Comparison of ENCODE assay signal across 12 mouse cellular contexts in the genomic region with DNA sequence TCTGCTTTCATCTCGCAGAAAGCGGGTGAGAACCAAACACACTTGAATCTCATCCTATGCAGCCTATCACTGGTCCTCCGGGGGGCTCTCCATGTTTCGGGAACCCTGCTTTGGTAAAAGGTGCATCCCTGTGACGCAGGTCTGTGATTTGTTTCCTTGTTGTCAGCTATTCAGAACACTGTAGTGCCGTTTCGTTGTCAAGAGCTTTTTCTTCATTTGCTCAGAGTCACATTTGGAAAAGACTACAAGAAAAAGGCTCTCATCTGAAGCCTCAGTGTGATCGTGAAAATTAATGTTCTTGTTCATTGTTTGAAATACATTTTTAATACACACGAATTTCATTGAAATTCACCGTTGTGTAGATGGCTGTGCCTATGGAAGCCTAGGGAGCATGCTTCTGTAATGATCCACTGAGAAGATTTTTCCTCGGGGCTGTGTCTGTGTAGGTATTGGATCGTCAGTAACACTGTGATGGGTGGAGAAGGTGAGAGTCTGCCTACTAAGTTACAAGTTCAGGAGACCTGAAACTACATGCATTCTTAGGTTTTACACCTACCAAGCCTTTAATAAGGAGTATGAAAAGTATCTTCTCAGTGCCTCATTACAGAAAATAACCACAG.
A peak's percentile ranks its signal among the peaks of the same experiment; 100 is the strongest.
DNase-seq lines count a peak whose midpoint lies in the region; ATAC-seq lines count a peak whose summit lies in the region.
"Had no signal": no experiment of that assay in that cellular context is flagged by ENCODE, and none has a peak within 500 bp of the region (broad histone marks: within the 10 kb centered on the region; RNA-seq: fewer than 3 reads in every experiment).

No protein-coding gene starts in this region.

- H3K9ac ChIP-seq in forebrain, embryonic 16.5 days (replicated peaks; ENCODE audit: low read depth, low read length): peak overlapping the region; percentile 52
- H3K9ac ChIP-seq in midbrain, embryonic 12.5 days (replicated peaks): peak overlapping the region; percentile 43
- H3K9ac ChIP-seq: liver, postnatal 0 days had no signal

- H3K4me2 ChIP-seq in forebrain, embryonic 16.5 days (ENCODE audit: low read length): peak overlapping the region; percentile 53
- H3K4me2 ChIP-seq in midbrain, embryonic 12.5 days (replicated peaks): peak overlapping the region; percentile 54

- no peaks in the 10 kb centered on the region for H3K36me3 ChIP-seq in forebrain, embryonic 16.5 days (ENCODE audit: control insufficient read depth, insufficient read depth)
- no peaks in the 10 kb centered on the region for H3K36me3 ChIP-seq in midbrain, embryonic 12.5 days
- H3K36me3 ChIP-seq in limb, embryonic 10.5 days: no peaks in the 10 kb centered on the region

- peak overlapping the region; percentile 42 for H3K4me3 ChIP-seq in forebrain, embryonic 16.5 days (replicated peaks; ENCODE audit: low read length)
- H3K4me3 ChIP-seq in midbrain, embryonic 12.5 days: peak overlapping the region; percentile 33
- H3K4me3 ChIP-seq in limb, embryonic 10.5 days: no peak overlapping the region
- H3K4me3 ChIP-seq: heart, adult 2 months had no signal

- peaks cover 9% of the 10 kb centered on the region for H3K4me1 ChIP-seq in forebrain, embryonic 16.5 days (replicated peaks; ENCODE audit: control insufficient read depth, insufficient read depth, low read length)
- H3K4me1 ChIP-seq in midbrain, embryonic 12.5 days: peaks cover 15% of the 10 kb centered on the region
- no peaks in the 10 kb centered on the region for H3K4me1 ChIP-seq in limb, embryonic 10.5 days

- DNase-seq in right cerebral cortex, postnatal 25 days: peak; percentile 6
- no peak for DNase-seq in right cerebral cortex, postnatal 14 days
- peak; percentile 67 for DNase-seq in retina, postnatal 1 day
- no peak for DNase-seq in adrenal gland, postnatal 4 days (ENCODE audit: low spot score in 2 of 2)
- DNase-seq in limb, embryonic 10.5 days (ENCODE audit: low spot score): no peak
- DNase-seq in spleen, postnatal 10 days (ENCODE audit: low spot score in 2 of 2): no peak
- DNase-seq: heart, adult 2 months; kidney, postnatal 25 days; liver, postnatal 0 days had no signal

- H3K27me3 ChIP-seq in forebrain, embryonic 16.5 days (replicated peaks; ENCODE audit: control insufficient read depth, insufficient read depth, low read length): no peaks in the 10 kb centered on the region
- peaks cover 11% of the 10 kb centered on the region for H3K27me3 ChIP-seq in midbrain, embryonic 12.5 days
- H3K27me3 ChIP-seq in limb, embryonic 10.5 days (ENCODE audit: low read depth, poor library complexity, severe bottlenecking): no peaks in the 10 kb centered on the region

- 27% methylated on average over 12 of the region's 12 CpGs for WGBS in forebrain, embryonic 16.5 days
- 39% methylated on average over 12 of the region's 12 CpGs for WGBS in midbrain, embryonic 12.5 days
- 87% methylated on average over 12 of the region's 12 CpGs for WGBS in limb, embryonic 10.5 days

- no peak overlapping the region for H3K27ac ChIP-seq in forebrain, embryonic 16.5 days (ENCODE audit: low read length)
- peak overlapping the region; percentile 31; the same call in 1 of the 2 replicates for H3K27ac ChIP-seq in midbrain, embryonic 12.5 days (replicated peaks)
- no peak overlapping the region for H3K27ac ChIP-seq in limb, embryonic 10.5 days
- H3K27ac ChIP-seq: heart, adult 2 months; stomach, postnatal 0 days had no signal

- H3K9me3 ChIP-seq in forebrain, embryonic 16.5 days (ENCODE audit: control insufficient read depth, low read length): no peaks in the 10 kb centered on the region
- H3K9me3 ChIP-seq in midbrain, embryonic 12.5 days: no peaks in the 10 kb centered on the region
- no peaks in the 10 kb centered on the region for H3K9me3 ChIP-seq in limb, embryonic 10.5 days (replicated peaks)

- ATAC-seq in forebrain, embryonic 16.5 days: peak; percentile 76
- peak; percentile 41; the same call in 1 of the 2 replicates for ATAC-seq in midbrain, embryonic 12.5 days (ENCODE audit: low FRiP score, low read depth)
- ATAC-seq: liver, postnatal 0 days had no signal

Comparison
In these comparisons a context has a peak if more than half of its experiments do, and no peak if none do; other contexts are left out.
1. DNase-seq: peak in right cerebral cortex, postnatal 25 days (single experiment) and retina, postnatal 1 day (single experiment); none in right cerebral cortex, postnatal 14 days (single experiment), adrenal gland, postnatal 4 days (0 of 2), limb, embryonic 10.5 days (single experiment) and spleen, postnatal 10 days (0 of 2).